9 mouse cellular contexts compared by ENCODE assay signal in the genomic region with DNA sequence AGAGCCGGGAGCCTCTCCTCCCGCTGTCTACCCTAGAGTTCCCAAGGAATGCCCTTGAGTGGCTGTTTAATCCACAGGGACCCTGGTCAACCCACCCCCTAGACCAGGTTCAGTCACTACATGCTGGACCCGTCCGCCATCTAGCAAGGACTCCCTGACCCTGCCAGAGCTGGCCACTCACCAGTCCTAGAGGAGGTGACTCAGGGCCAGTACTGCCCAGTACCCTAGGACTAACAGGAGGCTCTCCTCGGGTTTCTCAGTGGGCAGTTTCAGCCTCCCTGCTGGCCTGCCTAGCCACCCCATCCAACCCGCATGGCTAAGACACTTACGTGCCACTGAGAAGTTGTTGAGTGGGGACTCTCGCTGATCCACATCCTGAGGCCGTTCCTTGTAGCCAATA. TPM values are rescaled to one million over a fixed set of nuclear protein-coding genes. Genes with fewer than 3 reads are reported as not detected.
DNase-seq lines count a peak whose midpoint lies in the region; ATAC-seq and TF ChIP-seq lines count a peak whose summit lies in the region.
"Had no signal": no experiment of that assay in that cellular context is flagged by ENCODE, and none has a peak within 500 bp of the region (broad histone marks: within the 10 kb centered on the region; RNA-seq: fewer than 3 reads in every experiment).

No protein-coding gene starts in this region.

- peak overlapping the region; percentile 93 for H3K27ac ChIP-seq in heart, embryonic 12.5 days (ENCODE audit: poor library complexity, severe bottlenecking)
- peak overlapping the region; percentile 91 for H3K27ac ChIP-seq in midbrain, embryonic 10.5 days (replicated peaks)
- no peak overlapping the region; the same call in 1 of the 2 replicates for H3K27ac ChIP-seq in midbrain, embryonic 16.5 days (ENCODE audit: low read length)
- H3K27ac ChIP-seq in intestine, postnatal 0 days (ENCODE audit: low read depth, low read length): peak overlapping the region; percentile 67; the same call in 1 of the 2 replicates
- H3K27ac ChIP-seq: macrophage had no signal

- no peak overlapping the region for H3K4me3 ChIP-seq in heart, embryonic 12.5 days
- H3K4me3 ChIP-seq in midbrain, embryonic 10.5 days: 0 out of 2 replicates have a peak overlapping the region, but pooled peaks have one; percentile 5
- no peak overlapping the region for H3K4me3 ChIP-seq in midbrain, embryonic 16.5 days (ENCODE audit: low read depth, low read length)
- H3K4me3 ChIP-seq in intestine, postnatal 0 days (ENCODE audit: low read depth, low read length): no peak overlapping the region

- intact Hi-C loops in heart, postnatal 14 days (cut with DNase I): loop anchor here (2.0 kb wide), 1 partner anchor 45 kb away; no protein-coding TSS in a partner anchor

- peak overlapping the region; percentile 33 for H3K9ac ChIP-seq in heart, embryonic 12.5 days
- H3K9ac ChIP-seq in midbrain, embryonic 16.5 days (ENCODE audit: low read depth, low read length): no peak overlapping the region
- H3K9ac ChIP-seq in intestine, postnatal 0 days (ENCODE audit: low read depth, low read length): no peak overlapping the region

- no peaks in the 10 kb centered on the region for H3K9me3 ChIP-seq in heart, embryonic 12.5 days (replicated peaks)
- no peaks in the 10 kb centered on the region for H3K9me3 ChIP-seq in midbrain, embryonic 10.5 days (replicated peaks)
- no peaks in the 10 kb centered on the region for H3K9me3 ChIP-seq in midbrain, embryonic 16.5 days (replicated peaks; ENCODE audit: control insufficient read depth, low read length, poor library complexity, severe bottlenecking)
- no peaks in the 10 kb centered on the region for H3K9me3 ChIP-seq in intestine, postnatal 0 days (ENCODE audit: control insufficient read depth)

- no peaks in the 10 kb centered on the region for H3K27me3 ChIP-seq in heart, embryonic 12.5 days (replicated peaks)
- no peaks in the 10 kb centered on the region for H3K27me3 ChIP-seq in midbrain, embryonic 10.5 days (ENCODE audit: low read depth, poor library complexity, severe bottlenecking)
- no peaks in the 10 kb centered on the region for H3K27me3 ChIP-seq in midbrain, embryonic 16.5 days (ENCODE audit: control insufficient read depth, insufficient read depth, low read depth, low read length)
- no peaks in the 10 kb centered on the region for H3K27me3 ChIP-seq in intestine, postnatal 0 days (replicated peaks; ENCODE audit: control insufficient read depth, insufficient read depth, low read length)

- H3K4me1 ChIP-seq in heart, embryonic 12.5 days (replicated peaks): peaks cover 85% of the 10 kb centered on the region
- H3K4me1 ChIP-seq in midbrain, embryonic 10.5 days: peaks cover 76% of the 10 kb centered on the region
- peaks cover 40% of the 10 kb centered on the region for H3K4me1 ChIP-seq in midbrain, embryonic 16.5 days (ENCODE audit: control insufficient read depth, insufficient read depth, low read length)
- peaks cover 28% of the 10 kb centered on the region for H3K4me1 ChIP-seq in intestine, postnatal 0 days (replicated peaks; ENCODE audit: control insufficient read depth, insufficient read depth, low read length)

- ATAC-seq in heart, embryonic 12.5 days (ENCODE audit: insufficient number of reproducible peaks, low FRiP score): no peak
- no peak for ATAC-seq in midbrain, embryonic 16.5 days
- ATAC-seq in intestine, postnatal 0 days: no peak
- ATAC-seq in megakaryocyte-erythroid progenitor cell, adult 5-6 weeks (replicated peaks; ENCODE audit: low FRiP score, low TSS enrichment, poor library complexity, severe bottlenecking): no peak

- no peak for TF ChIP-seq CTCF in intestine, postnatal 0 days (IDR thresholded peaks at IDR 0.05; ENCODE audit: low read depth)

- peak overlapping the region; percentile 64 for H3K4me2 ChIP-seq in heart, embryonic 12.5 days
- no peak overlapping the region for H3K4me2 ChIP-seq in midbrain, embryonic 16.5 days (ENCODE audit: low read length)
- H3K4me2 ChIP-seq in intestine, postnatal 0 days (replicated peaks; ENCODE audit: low read depth): no peak overlapping the region

- DNase-seq in heart, postnatal 14 days: no peak
- no peak for DNase-seq in midbrain, embryonic 10.5 days (ENCODE audit: low spot score)
- DNase-seq in T-cell, adult 2 months (ENCODE audit: low spot score): no peak
- no peak for DNase-seq in urinary bladder, postnatal 25 days (ENCODE audit: low spot score)

- H3K36me3 ChIP-seq in heart, embryonic 12.5 days: peaks cover 91% of the 10 kb centered on the region
- peaks cover 99% of the 10 kb centered on the region for H3K36me3 ChIP-seq in midbrain, embryonic 10.5 days
- peaks cover 38% of the 10 kb centered on the region for H3K36me3 ChIP-seq in midbrain, embryonic 16.5 days (ENCODE audit: control insufficient read depth, insufficient read depth, low read length)
- H3K36me3 ChIP-seq in intestine, postnatal 0 days (ENCODE audit: control insufficient read depth, insufficient read depth): peaks cover 73% of the 10 kb centered on the region

- WGBS in heart, embryonic 12.5 days: 62% methylated on average over 9 of the region's 9 CpGs
- WGBS in midbrain, embryonic 10.5 days: 86% methylated on average over 9 of the region's 9 CpGs
- WGBS in midbrain, embryonic 16.5 days: 76% methylated on average over 9 of the region's 9 CpGs
- WGBS in intestine, postnatal 0 days: 68% methylated on average over 9 of the region's 9 CpGs

RNA-seq across cellular contexts. Expression of a gene that starts 12.8 kb away (rescaled TPM):
- 180 and 184 TPM in 2 replicates for polyA plus RNA-seq in heart, embryonic 12.5 days (2016; fragmentation: Nextera tagmentation; extraction: Ambion mirVana)
- 100 to 1,000 TPM; 217 to 237 TPM for total RNA-seq in heart, postnatal 14 days (2021)
- polyA plus RNA-seq in midbrain, embryonic 10.5 days (2016; fragmentation: Nextera tagmentation; extraction: Ambion mirVana): 44.5 and 46.2 TPM in 2 replicates
- polyA plus RNA-seq in midbrain, embryonic 16.5 days (2015; fragmentation: Nextera tagmentation; extraction: Ambion mirVana): 58.7 and 60.4 TPM in 2 replicates
- 121 and 125 TPM in 2 replicates for polyA plus RNA-seq in intestine, postnatal 0 days (2015; fragmentation: Nextera tagmentation; extraction: Ambion mirVana)
- total RNA-seq in megakaryocyte-erythroid progenitor cell, adult 5-6 weeks (2014; fragmentation: Nextera tagmentation): 101 and 119 TPM in 2 replicates
- total RNA-seq in megakaryocyte-erythroid progenitor cell, adult 5-6 weeks (2017): 42.9 and 71.8 TPM in 2 replicates

RNA-seq across cellular contexts. Expression of a gene that starts 16.8 kb away (rescaled TPM):
- polyA plus RNA-seq in heart, embryonic 12.5 days (2016; fragmentation: Nextera tagmentation; extraction: Ambion mirVana): 4.7 and 6.4 TPM in 2 replicates
- 1 to 10 TPM; 5.8 to 7.2 TPM for total RNA-seq in heart, postnatal 14 days (2021)
- 8.2 and 9.2 TPM in 2 replicates for polyA plus RNA-seq in midbrain, embryonic 10.5 days (2016; fragmentation: Nextera tagmentation; extraction: Ambion mirVana)
- 0.73 and 1.2 TPM in 2 replicates for polyA plus RNA-seq in midbrain, embryonic 16.5 days (2015; fragmentation: Nextera tagmentation; extraction: Ambion mirVana)
- polyA plus RNA-seq in intestine, postnatal 0 days (2015; fragmentation: Nextera tagmentation; extraction: Ambion mirVana): 8.1 and 8.3 TPM in 2 replicates
- 0.33 and 0.67 TPM in 2 replicates for total RNA-seq in megakaryocyte-erythroid progenitor cell, adult 5-6 weeks (2014; fragmentation: Nextera tagmentation)
- 0.11 and 6.8 TPM in 2 replicates for total RNA-seq in megakaryocyte-erythroid progenitor cell, adult 5-6 weeks (2017)

RNA-seq across cellular contexts. Expression of a gene that starts 17.4 kb away (rescaled TPM):
- 99.4 and 116 TPM in 2 replicates for polyA plus RNA-seq in heart, embryonic 12.5 days (2016; fragmentation: Nextera tagmentation; extraction: Ambion mirVana)
- total RNA-seq in heart, postnatal 14 days (2021): 10 to 100 TPM; 25.4 to 30.9 TPM
- polyA plus RNA-seq in midbrain, embryonic 10.5 days (2016; fragmentation: Nextera tagmentation; extraction: Ambion mirVana): 306 and 361 TPM in 2 replicates
- polyA plus RNA-seq in midbrain, embryonic 16.5 days (2015; fragmentation: Nextera tagmentation; extraction: Ambion mirVana): 41.7 and 44.1 TPM in 2 replicates
- 52.6 and 54.5 TPM in 2 replicates for polyA plus RNA-seq in intestine, postnatal 0 days (2015; fragmentation: Nextera tagmentation; extraction: Ambion mirVana)
- 168 and 170 TPM in 2 replicates for total RNA-seq in megakaryocyte-erythroid progenitor cell, adult 5-6 weeks (2014; fragmentation: Nextera tagmentation)
- total RNA-seq in megakaryocyte-erythroid progenitor cell, adult 5-6 weeks (2017): 169 and 202 TPM in 2 replicates

RNA-seq across cellular contexts. Expression of a gene that starts 42.0 kb away (rescaled TPM):
- 81.7 and 86.4 TPM in 2 replicates for polyA plus RNA-seq in heart, embryonic 12.5 days (2016; fragmentation: Nextera tagmentation; extraction: Ambion mirVana)
- 100 to 1,000 TPM; 119 to 129 TPM for total RNA-seq in heart, postnatal 14 days (2021)
- polyA plus RNA-seq in midbrain, embryonic 10.5 days (2016; fragmentation: Nextera tagmentation; extraction: Ambion mirVana): 2.9 and 3.4 TPM in 2 replicates
- 4.0 and 4.2 TPM in 2 replicates for polyA plus RNA-seq in midbrain, embryonic 16.5 days (2015; fragmentation: Nextera tagmentation; extraction: Ambion mirVana)
- 0.57 and 0.67 TPM in 2 replicates for polyA plus RNA-seq in intestine, postnatal 0 days (2015; fragmentation: Nextera tagmentation; extraction: Ambion mirVana)
- 3.7 and 6.2 TPM in 2 replicates for total RNA-seq in megakaryocyte-erythroid progenitor cell, adult 5-6 weeks (2014; fragmentation: Nextera tagmentation)
- 5.0 and 5.8 TPM in 2 replicates for total RNA-seq in megakaryocyte-erythroid progenitor cell, adult 5-6 weeks (2017)

RNA-seq across cellular contexts. Expression of a gene that starts 58.4 kb away (rescaled TPM):
- polyA plus RNA-seq in heart, embryonic 12.5 days (2016; fragmentation: Nextera tagmentation; extraction: Ambion mirVana): 7.0 and 7.3 TPM in 2 replicates
- 1 to 10 TPM; 8.6 to 9.9 TPM for total RNA-seq in heart, postnatal 14 days (2021)
- polyA plus RNA-seq in midbrain, embryonic 10.5 days (2016; fragmentation: Nextera tagmentation; extraction: Ambion mirVana): 3.3 and 4.3 TPM in 2 replicates
- 36.0 and 39.4 TPM in 2 replicates for polyA plus RNA-seq in midbrain, embryonic 16.5 days (2015; fragmentation: Nextera tagmentation; extraction: Ambion mirVana)
- 12.7 and 13.4 TPM in 2 replicates for polyA plus RNA-seq in intestine, postnatal 0 days (2015; fragmentation: Nextera tagmentation; extraction: Ambion mirVana)
- total RNA-seq in megakaryocyte-erythroid progenitor cell, adult 5-6 weeks (2014; fragmentation: Nextera tagmentation): 0.07 and 2.0 TPM in 2 replicates
- 0.11 and 20.5 TPM in 2 replicates for total RNA-seq in megakaryocyte-erythroid progenitor cell, adult 5-6 weeks (2017)
